Mouse (Mus musculus): Measurements from ENCODE around the gene P4ha2. TPM values are rescaled to one million over a fixed set of nuclear protein-coding genes. Genes with fewer than 3 reads are reported as not detected.
"Not testable (repeated sequence)": the region's sequence is repeated elsewhere in the genome, so short reads cannot be mapped to it uniquely, and the experiment has no call there.

Gene P4ha2
- polyA plus RNA-seq, 2 experiments from 2014 or later = not detected

DNA sequence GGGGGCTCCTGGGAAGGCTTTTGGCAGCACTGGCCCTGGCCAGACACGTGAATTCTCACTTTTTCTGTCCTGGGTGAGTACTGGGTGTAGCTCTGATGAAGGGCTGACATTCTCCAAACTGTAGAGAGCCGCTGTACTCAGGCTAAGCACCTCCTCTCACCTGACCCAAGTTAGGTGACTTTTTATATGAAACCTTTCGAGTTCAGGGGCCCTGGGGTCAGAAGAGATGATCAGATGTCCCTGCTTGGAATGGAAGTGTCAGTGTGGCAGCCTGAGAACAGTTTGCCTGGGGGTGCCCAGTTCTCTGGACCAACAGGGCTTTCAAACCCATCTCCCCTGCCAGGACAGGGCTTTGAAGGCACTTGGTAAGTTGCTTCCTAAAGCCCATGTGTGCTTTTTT lies 8.2 kb downstream of the P4ha2 start:
- ATAC-seq = no peak

DNA sequence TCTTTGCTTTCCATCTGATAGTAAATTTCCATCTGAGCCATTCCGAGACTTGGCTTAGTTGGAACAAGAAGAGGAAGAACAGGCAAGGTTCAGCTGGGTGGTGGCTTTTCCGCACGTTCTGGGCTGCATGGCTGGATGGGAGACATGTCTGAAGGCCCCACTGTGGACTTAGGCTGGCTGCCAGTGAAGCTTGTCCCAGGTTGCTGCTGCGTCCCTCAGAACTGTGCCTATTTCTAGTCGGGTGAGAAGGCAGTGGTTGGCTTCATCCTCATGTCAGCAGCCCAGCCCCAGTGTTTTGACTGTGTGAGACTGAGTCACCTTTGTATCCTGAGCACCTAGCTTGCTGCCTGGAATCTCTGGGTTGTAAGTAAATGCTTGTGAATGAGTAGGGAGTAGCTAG lies 9.0 kb downstream of the P4ha2 start:
- no peak for ATAC-seq

DNA sequence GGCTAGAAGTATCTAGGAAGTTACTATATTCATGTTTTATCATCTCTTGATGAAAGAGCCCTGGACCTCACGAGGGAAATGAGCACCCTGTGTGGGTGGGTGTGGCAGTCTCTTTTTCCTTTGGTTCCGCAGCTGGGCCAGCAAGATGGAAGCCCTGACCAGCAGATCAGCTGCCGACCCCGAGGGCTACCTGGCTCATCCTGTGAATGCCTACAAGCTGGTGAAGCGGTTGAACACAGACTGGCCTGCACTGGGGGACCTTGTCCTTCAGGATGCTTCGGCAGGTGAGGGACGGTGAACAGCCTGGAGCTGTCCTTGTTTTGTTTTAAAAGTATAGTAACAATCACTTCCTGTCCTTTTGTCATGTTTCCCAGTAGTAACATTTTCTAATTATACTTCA lies 11.4 kb downstream of the P4ha2 start:
- ATAC-seq = no peak

GRCm38 (mm10) chr11:54111976-54112741 lies 12.3 kb downstream of the P4ha2 start:
- ATAC-seq = no peak

DNA sequence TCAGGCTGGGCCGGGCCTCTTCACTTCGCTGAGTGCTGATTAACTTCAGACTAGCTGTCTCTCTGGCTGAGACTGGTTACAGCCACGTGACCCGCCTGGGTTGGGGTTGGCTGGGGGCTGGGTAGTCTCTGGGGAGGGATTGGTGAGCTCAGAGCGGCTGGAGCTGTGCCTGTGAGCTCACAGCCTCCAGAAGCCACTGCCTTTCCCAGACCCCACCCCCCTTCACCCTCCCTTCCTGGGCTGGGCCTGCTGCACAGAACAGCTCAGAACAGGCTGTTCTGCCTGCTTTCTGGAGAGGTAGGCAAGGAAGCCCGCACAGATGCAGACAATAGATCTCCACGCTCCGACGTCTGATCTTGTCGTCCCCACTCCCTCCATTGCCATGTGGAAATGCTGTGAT lies 13.0 kb downstream of the P4ha2 start:
- ATAC-seq = no peak

DNA sequence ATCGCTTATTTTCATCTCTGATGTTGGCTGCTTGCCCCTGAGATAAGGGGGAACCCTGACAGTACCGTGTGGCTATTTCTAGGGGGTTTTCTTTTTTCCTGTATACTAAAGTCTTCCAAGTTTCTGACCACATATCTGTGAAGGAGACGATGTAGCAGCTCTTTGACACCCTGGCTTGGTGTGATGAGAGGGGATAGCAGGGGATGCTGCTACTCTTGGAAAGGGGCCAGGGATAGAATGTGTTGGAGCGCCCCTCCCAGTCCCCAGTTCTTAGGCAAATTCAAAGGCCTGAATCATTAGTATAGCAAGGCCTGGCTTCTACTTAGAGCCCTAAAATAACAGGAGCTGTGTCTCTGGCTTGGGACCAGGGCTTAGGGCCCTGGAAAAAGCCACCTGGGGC lies 13.5 kb downstream of the P4ha2 start:
- no peak for ATAC-seq

DNA sequence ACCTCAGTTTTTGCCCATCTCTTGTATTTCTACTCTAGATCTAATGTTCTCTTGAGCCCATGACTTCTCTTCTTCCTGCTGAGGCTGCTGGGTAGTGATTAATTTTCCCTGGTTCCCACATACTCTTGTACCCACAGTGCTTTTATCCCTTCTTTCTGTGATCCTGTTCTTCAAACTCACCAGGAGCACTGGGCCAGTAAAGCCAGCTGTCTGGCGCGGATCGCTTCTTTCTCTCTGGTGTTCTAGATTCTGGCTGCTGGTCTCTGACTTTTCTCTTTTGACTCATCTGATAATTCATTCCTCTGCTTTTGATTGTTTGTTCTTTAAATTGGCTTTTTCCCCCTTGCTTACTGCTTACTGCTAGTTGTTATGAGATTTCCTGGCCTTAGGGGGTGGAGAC lies 14.9 kb downstream of the P4ha2 start:
- no peak for ATAC-seq

- ATAC-seq = no peak
These were observed 15.4 kb downstream of the P4ha2 start for GRCm38 (mm10) chr11:54115301-54115700.

GRCm38 (mm10) chr11:54115911-54116310 lies 16.0 kb downstream of the P4ha2 start:
- no peak for ATAC-seq

DNA sequence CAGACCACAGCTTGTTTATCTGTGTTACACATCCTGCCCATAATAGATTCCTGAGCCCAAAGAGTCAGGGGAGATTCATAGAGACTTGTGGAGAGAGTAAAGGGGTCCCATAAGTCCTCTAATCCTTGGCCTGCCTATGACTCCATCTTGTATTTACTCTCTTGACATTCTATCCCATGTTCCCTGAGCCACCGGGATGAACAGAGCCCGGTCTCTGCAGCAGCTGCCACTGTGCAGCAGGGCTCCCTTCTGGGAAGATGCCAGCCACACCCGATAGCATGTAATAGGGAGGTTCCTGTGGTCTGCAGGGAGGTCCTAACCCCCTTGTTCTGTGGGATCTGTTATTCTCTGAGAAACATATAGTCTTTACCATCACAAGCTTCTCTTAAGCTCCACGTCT lies 16.5 kb downstream of the P4ha2 start:
- ATAC-seq = no peak

DNA sequence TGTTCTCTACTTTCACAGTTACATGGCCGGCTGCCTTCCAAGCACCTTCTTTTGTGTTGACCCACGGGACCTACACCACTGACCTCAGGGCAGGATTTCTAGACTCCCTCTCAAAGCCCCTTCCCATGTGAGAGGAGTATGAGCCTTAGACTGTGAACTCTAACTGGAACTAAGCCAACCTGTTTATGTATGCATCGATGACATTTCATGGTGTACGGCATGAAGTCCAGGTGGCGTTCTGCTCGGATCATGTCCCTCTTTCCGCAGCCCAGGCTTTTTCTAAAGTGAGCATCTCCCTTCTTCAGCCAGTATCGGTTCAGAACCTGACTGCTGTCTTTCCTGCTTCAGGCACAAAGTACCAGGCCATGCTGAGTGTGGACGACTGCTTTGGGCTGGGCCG lies 17.2 kb downstream of the P4ha2 start:
- ATAC-seq = no peak

GRCm38 (mm10) chr11:54119126-54119525 lies 19.2 kb downstream of the P4ha2 start:
- ATAC-seq = no peak

- ATAC-seq = no peak
These were observed 20.0 kb downstream of the P4ha2 start for GRCm38 (mm10) chr11:54119740-54120360.

- no peak for ATAC-seq
These were observed 22.7 kb downstream of the P4ha2 start for GRCm38 (mm10) chr11:54122416-54123264.

DNA sequence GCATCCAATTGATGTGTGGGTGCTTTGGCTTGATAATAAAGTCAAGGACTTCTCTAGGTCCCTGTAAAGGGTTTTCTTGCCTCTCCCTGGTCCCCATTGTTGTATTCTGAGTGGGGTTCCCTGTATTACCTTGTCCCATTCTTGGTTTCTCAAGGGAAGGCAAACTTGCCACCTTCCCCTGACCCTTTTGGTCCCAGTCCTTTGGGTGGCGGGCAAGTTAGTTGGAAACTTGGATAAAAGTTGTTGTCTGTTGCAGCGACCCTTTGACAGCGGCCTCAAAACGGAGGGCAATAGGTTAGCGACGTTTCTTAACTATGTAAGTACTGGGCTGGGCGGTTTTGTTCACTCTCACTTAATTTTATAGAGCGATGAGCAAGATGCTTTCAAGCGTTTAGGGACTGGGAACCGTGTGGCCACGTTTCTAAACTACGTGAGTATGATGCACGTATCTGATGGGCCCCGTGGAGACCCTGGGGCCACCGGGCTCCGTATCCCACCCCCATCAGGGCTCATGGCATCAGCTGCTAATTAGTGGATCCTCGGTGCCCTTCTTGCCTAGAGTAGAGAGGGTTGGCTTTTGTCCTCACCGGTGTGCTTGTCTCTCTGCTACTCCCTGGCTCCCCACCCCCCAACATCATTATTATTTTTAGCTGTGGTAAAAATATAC lies 26.2 kb downstream of the P4ha2 start:
- no peak for ATAC-seq

DNA sequence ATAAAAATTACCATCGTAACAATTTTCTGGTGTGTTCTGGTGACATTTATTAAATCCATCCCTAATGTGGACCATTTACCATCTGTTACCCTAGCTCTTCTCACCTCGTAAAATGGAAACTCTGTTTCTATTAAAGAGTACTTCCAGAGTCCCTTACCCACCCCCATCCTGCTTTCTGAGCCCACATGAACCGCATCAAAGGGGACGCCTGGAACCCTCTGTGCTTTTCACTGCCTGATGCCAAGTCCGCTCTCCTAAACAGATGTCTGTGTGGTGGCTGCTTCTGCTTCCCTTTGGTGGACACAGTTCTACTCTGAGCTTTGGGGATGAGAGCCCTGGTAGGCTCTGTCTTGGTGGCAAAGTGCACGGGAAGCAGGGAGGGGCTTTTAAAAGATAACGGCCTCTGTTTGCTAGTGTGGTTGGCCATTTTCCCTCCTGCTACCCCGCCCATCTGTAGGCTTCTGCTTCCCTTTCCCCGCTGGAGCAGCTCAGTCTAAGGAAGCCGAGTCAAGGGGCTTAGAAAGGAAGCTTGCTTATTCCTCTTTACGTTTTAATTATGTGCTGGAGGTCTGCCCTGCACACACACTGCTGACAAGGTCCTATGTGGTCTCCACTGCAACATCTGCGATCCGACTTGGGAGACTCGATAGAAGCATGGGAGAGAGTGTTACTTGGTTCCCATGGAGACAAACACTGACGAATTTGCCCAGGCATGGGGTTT lies 26.9 kb downstream of the P4ha2 start:
- ATAC-seq = no peak

- no peak for ATAC-seq
These were observed 27.5 kb downstream of the P4ha2 start for GRCm38 (mm10) chr11:54127397-54127796.

DNA sequence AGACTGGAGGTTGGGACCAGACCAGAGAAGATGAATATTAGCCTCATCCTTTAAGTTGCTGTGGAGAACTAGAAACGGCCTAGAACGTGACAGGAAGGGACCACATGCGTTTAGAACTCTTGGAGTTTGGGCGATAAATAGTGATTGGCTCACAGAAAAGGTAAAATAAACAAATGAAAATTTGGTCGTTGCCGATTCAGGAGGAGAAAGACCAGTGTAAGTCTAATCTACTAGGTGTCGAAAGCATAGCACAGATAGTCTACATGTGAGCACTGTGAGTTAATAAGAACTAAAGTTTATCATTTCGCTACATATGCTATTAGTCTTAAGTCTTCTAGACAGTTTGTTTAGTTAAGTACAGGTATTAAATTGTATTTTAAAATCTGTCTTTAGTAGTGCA lies 30.1 kb downstream of the P4ha2 start:
- no peak for ATAC-seq

DNA sequence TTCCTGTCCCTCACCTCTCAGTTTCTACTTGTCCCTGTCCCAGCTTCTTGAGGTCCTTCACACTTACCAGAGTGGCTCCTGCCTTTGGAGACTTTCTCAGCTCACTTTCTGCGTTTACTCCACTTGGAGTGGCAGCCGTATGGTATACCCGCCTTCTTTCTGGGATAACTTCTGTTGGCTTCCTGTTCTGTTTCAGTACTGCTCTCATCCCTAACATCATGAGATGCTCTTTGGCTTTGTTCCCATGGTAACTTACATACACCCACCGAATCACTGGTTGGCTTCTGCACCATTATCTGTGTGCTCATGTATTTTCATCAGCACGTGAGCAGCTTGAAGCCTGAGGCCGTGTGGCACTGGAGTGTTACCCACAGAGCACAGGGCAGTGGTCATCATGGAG lies 30.8 kb downstream of the P4ha2 start:
- no peak for ATAC-seq

- ATAC-seq = no peak
These were observed 32.4 kb downstream of the P4ha2 start for GRCm38 (mm10) chr11:54132290-54132689.

GRCm38 (mm10) chr11:54134905-54135304 lies 35.0 kb downstream of the P4ha2 start:
- ATAC-seq = no peak

DNA sequence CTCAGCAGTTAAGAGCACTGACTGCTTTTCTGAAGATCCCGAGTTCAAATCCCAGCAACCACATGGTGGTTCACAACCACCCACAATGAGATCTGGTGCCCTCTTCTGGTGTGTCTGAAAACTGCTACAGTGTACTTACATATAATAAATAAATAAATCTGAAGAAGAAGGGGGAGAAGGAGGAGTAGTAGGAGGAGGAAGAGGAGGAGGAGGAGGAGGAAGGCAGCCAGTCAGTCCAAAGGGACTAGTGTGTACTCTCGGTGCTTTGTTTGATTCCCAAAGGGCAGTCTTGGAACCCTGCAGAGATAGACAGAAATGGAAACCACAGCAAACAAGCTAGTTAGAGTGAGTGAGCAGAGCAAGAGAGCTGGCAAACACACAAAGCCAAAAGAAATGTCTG lies 40.3 kb downstream of the P4ha2 start:
- not testable (repeated sequence) for ATAC-seq

All from activated CD4-positive, CD25-positive, alpha-beta regulatory T cell, adult 4 months (primary cell).